ENCODE assay signal across 8 mouse cellular contexts in the genomic region with DNA sequence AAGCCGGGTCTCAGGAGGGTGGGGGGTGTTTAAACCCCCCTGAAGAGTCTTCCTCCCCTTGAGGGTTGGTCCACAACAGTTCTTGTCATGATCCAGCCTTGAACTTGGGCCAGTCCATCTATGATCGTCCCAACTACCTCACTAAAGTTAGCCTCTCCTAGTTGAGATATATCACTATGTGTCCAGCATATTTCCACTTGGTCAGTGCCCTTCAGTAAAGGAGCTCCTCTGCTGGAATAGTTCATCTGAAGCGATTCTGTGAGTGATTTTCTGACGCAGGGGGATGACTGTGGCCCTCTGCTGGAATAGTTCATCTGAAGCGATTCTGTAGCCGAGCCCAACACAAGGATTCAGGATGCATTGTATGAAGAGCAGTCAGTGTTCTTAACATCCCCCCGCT. TPM values are rescaled to one million over a fixed set of nuclear protein-coding genes. Genes with fewer than 3 reads are reported as not detected.
DNase-seq lines count a peak whose midpoint lies in the region; ATAC-seq lines count a peak whose summit lies in the region.

No protein-coding gene starts in this region.

- no peak overlapping the region for H3K9ac ChIP-seq in intestine, embryonic 15.5 days
- no peak overlapping the region for H3K9ac ChIP-seq in intestine, embryonic 16.5 days (ENCODE audit: low read depth, low read length)

- peaks cover 4% of the 10 kb centered on the region for H3K9me3 ChIP-seq in intestine, embryonic 15.5 days
- peaks cover 5% of the 10 kb centered on the region; the same call in 1 of the 2 replicates for H3K9me3 ChIP-seq in intestine, embryonic 16.5 days (ENCODE audit: control insufficient read depth, low read length)

- no peak overlapping the region for H3K4me3 ChIP-seq in intestine, embryonic 15.5 days (replicated peaks)
- no peak overlapping the region for H3K4me3 ChIP-seq in intestine, embryonic 16.5 days (ENCODE audit: low read length)

- no peaks in the 10 kb centered on the region for H3K4me1 ChIP-seq in intestine, embryonic 15.5 days (replicated peaks)
- H3K4me1 ChIP-seq in intestine, embryonic 16.5 days (ENCODE audit: control insufficient read depth, insufficient read depth, low read length) = no peaks in the 10 kb centered on the region

- DNase-seq in NIH3T3 (ENCODE audit: low read depth) = peak; percentile 46
- peak; percentile 34 for DNase-seq in cerebellum, adult 9-11 months
- peak; percentile 22 for DNase-seq in mesoderm, embryonic 11.5 days (ENCODE audit: low read depth, low spot score)
- DNase-seq in gastrocnemius, postnatal 14 days = no peak
- no peak for DNase-seq in left cerebral cortex, adult 11 months (ENCODE audit: low spot score)
- no peak for DNase-seq in urinary bladder, postnatal 25 days (ENCODE audit: low spot score)

- ATAC-seq in intestine, embryonic 15.5 days = no peak
- ATAC-seq in intestine, embryonic 16.5 days = no peak

- peaks cover 6% of the 10 kb centered on the region for H3K36me3 ChIP-seq in intestine, embryonic 15.5 days
- H3K36me3 ChIP-seq in intestine, embryonic 16.5 days (ENCODE audit: control insufficient read depth, insufficient read depth, low read length) = 0 out of 2 replicates have a peak, but pooled peaks cover 12% of the 10 kb centered on the region

- H3K27me3 ChIP-seq in intestine, embryonic 15.5 days (replicated peaks) = no peaks in the 10 kb centered on the region
- no peaks in the 10 kb centered on the region for H3K27me3 ChIP-seq in intestine, embryonic 16.5 days (replicated peaks; ENCODE audit: control insufficient read depth, insufficient read depth, low read length)

- 55% methylated on average over 7 of the region's 7 CpGs for WGBS in intestine, embryonic 15.5 days
- 72% methylated on average over 7 of the region's 7 CpGs for WGBS in intestine, embryonic 16.5 days

- no peak overlapping the region for H3K27ac ChIP-seq in intestine, embryonic 15.5 days
- H3K27ac ChIP-seq in intestine, embryonic 16.5 days (ENCODE audit: low read length) = no peak overlapping the region

- intact Hi-C loops in gastrocnemius, postnatal 14 days (cut with DNase I; ENCODE audit: low total_unique reads) = no loop called here

- H3K4me2 ChIP-seq in intestine, embryonic 15.5 days (replicated peaks) = peak overlapping the region; percentile 26
- H3K4me2 ChIP-seq in intestine, embryonic 16.5 days (ENCODE audit: low read depth, low read length) = no peak overlapping the region

RNA-seq across cellular contexts. Expression of a gene that starts 0.5 kb away (rescaled TPM):
- 1.7 and 2.2 TPM in 2 replicates for polyA plus RNA-seq in intestine, embryonic 15.5 days (2015; fragmentation: Nextera tagmentation; extraction: Ambion mirVana)
- polyA plus RNA-seq in intestine, embryonic 16.5 days (2015; fragmentation: Nextera tagmentation; extraction: Ambion mirVana) = 1.2 and 2.1 TPM in 2 replicates
- total RNA-seq in gastrocnemius, postnatal 14 days (2021) = 1 to 10 TPM; 6.3 to 8.6 TPM

RNA-seq across cellular contexts. Expression of a gene that starts 0.8 kb away (rescaled TPM):
- polyA plus RNA-seq in intestine, embryonic 15.5 days (2015; fragmentation: Nextera tagmentation; extraction: Ambion mirVana) = 1.3 and 1.7 TPM in 2 replicates
- polyA plus RNA-seq in intestine, embryonic 16.5 days (2015; fragmentation: Nextera tagmentation; extraction: Ambion mirVana) = 0.92 and 1.1 TPM in 2 replicates
- under 1 TPM; 0.40 to 0.74 TPM for total RNA-seq in gastrocnemius, postnatal 14 days (2021)

RNA-seq across cellular contexts. Expression of a gene that starts 24.8 kb away (rescaled TPM):
- 46.4 and 48.3 TPM in 2 replicates for polyA plus RNA-seq in intestine, embryonic 15.5 days (2015; fragmentation: Nextera tagmentation; extraction: Ambion mirVana)
- polyA plus RNA-seq in intestine, embryonic 16.5 days (2015; fragmentation: Nextera tagmentation; extraction: Ambion mirVana) = 41.6 and 44.2 TPM in 2 replicates
- total RNA-seq in gastrocnemius, postnatal 14 days (2021) = 1 to 10 TPM; 6.2 to 6.5 TPM

RNA-seq across cellular contexts. Expression of a gene that starts 59.0 kb away (rescaled TPM):
- 62.0 and 82.6 TPM in 2 replicates for polyA plus RNA-seq in intestine, embryonic 15.5 days (2015; fragmentation: Nextera tagmentation; extraction: Ambion mirVana)
- polyA plus RNA-seq in intestine, embryonic 16.5 days (2015; fragmentation: Nextera tagmentation; extraction: Ambion mirVana) = 51.3 and 56.3 TPM in 2 replicates
- total RNA-seq in gastrocnemius, postnatal 14 days (2021) = 10 to 100 TPM; 62.6 to 63.6 TPM

Comparison
In these comparisons a context has a peak if more than half of its experiments do, and no peak if none do; other contexts are left out.
1. DNase-seq: peak in NIH3T3 (single experiment), cerebellum, adult 9-11 months (single experiment) and mesoderm, embryonic 11.5 days (single experiment); none in gastrocnemius, postnatal 14 days (single experiment), left cerebral cortex, adult 11 months (single experiment) and urinary bladder, postnatal 25 days (single experiment).